Mouse (Mus musculus) stomach, postnatal 0 days (tissue): ENCODE measurements around the gene Heca.

ENCODE experiments used
- CTCF ChIP-seq: IDR thresholded peaks from 2 replicates; pipeline ENCODE4 v1.5.1; 2016; ENCODE audit warnings: antibody characterized with exemption, low read depth, mild to moderate bottlenecking, moderate library complexity
- EP300 ChIP-seq: optimal IDR thresholded peaks from 2 replicates; pipeline ENCODE3; 2016; ENCODE audit warnings: antibody characterized with exemption

DNA sequence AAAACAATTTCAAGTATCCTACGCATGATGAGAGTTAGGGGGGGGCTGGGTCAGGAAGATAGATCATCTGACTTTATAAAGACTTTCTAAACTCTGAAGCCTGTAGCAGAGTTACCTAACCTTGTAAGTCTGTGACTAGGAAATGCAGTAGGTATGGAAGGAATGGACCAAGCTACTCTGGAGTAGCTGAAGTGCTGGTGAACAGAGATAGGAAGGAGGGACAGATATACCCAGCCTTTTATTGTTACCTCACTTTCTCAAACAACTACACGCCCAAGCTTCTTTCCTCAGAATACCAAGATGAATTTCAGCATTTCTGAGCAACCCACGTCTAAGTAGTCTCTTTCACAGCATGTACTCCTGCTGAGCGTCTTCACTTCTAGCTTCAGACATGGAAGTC lies 26.5 kb downstream of the Heca start:
- no peak for TF ChIP-seq CTCF
- TF ChIP-seq EP300 = no peak
